Mouse (Mus musculus) activated CD4-positive, CD25-positive, alpha-beta regulatory T cell (primary cell): ENCODE results near the gene Skint3. TPM values are rescaled to one million over a fixed set of nuclear protein-coding genes. Genes with fewer than 3 reads are reported as not detected.

Source experiments
- polyA plus RNA-seq, 2 experiments: library from polyadenylated mRNA; unstranded; fragments of 100-300 nt; shearing (Covaris generic); gene quantifications; one replicate each; pipeline ENCODE4 v1.2.1; 2017

Gene Skint3
- polyA plus RNA-seq, result not detected

DNA sequence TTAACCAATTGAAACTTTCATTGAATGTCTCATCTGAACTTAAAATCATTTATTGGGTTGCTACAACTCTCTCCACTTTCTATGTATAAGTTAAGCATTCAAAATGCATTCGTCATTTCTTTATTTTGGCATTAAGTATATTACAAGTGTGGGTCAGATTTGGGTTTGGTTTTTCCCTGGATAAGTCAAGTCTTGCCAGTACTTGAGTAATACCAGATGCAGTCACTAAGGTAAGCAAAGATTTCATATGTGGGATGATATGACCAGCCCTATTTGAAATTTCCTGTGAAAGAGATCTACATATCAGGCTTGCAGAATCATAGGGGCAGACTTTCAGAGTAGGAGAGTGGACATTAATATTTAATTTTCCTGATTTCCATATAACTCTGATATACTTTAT lies at the start of gene Skint3:
TSS of gene Skint3 (plus strand) at position 301 of the 400 bp plus-strand sequence.

Other genes starting within 250 kb of the Skint3 start
- 1 to 10 TPM in 1 of 2 experiments, under 1 TPM in 1; 0.10 to 1.0 TPM for gene Skint1, start 226.0 kb upstream of the Skint3 start, polyA plus RNA-seq
- not detected for gene Skint4, start 160.2 kb upstream of the Skint3 start, polyA plus RNA-seq
- not detected for gene Skint9, start 201.7 kb downstream of the Skint3 start, polyA plus RNA-seq